Mouse (Mus musculus) myocyte (in vitro differentiated cells): ENCODE measurements around the gene Msh4.

ENCODE experiments used
- CEBPB ChIP-seq: IDR thresholded peaks from 2 replicates; pipeline ENCODE4 v1.6.1; 2011; ENCODE audit warnings: mild to moderate bottlenecking, moderate library complexity; ENCODE audit not compliant: poor library complexity, insufficient read depth, severe bottlenecking
- E2F4 ChIP-seq: IDR thresholded peaks from one replicate; pipeline ENCODE4 v1.6.1; 2011; ENCODE audit warnings: mild to moderate bottlenecking, control low read depth, moderate library complexity; ENCODE audit not compliant: insufficient read depth
- MAX ChIP-seq: IDR thresholded peaks from one replicate; pipeline ENCODE4 v1.6.1; 2011; ENCODE audit warnings: low read depth, mild to moderate bottlenecking, control low read depth
- MYOD1 ChIP-seq, 3 experiments: IDR thresholded peaks; one replicate each; pipeline ENCODE4 v1.6.1; 2011; ENCODE audit warnings: control low read depth in 2 of 3, low read depth in 2 of 3, mild to moderate bottlenecking in 2 of 3, moderate library complexity in 1 of 3; ENCODE audit not compliant: insufficient read length in 2 of 3, control insufficient read depth in 1 of 3
- MYOG ChIP-seq, 3 experiments: IDR thresholded peaks; one replicate each; pipeline ENCODE4 v1.6.1; 2011; ENCODE audit warnings: control low read depth in 2 of 3, low read depth in 2 of 3, mild to moderate bottlenecking in 2 of 3; ENCODE audit not compliant: insufficient read length in 2 of 3, control insufficient read depth in 1 of 3, insufficient read depth in 1 of 3
- POLR2A ChIP-seq: IDR thresholded peaks from one replicate; pipeline ENCODE4 v1.6.1; 2011; ENCODE audit warnings: low read depth, mild to moderate bottlenecking, control low read depth, moderate library complexity; ENCODE audit not compliant: insufficient read length
- POLR2AphosphoS2 ChIP-seq: IDR thresholded peaks from one replicate; pipeline ENCODE4 v1.6.1; 2011; ENCODE audit warnings: low read depth, control low read depth; ENCODE audit not compliant: insufficient read length
- SRF ChIP-seq: IDR thresholded peaks from one replicate; pipeline ENCODE4 v1.6.1; 2011; ENCODE audit warnings: low read depth; ENCODE audit not compliant: control insufficient read depth, insufficient read length
- TCF12 ChIP-seq: IDR thresholded peaks from one replicate; pipeline ENCODE4 v1.6.1; 2011; ENCODE audit warnings: mild to moderate bottlenecking, control low read depth; ENCODE audit not compliant: poor library complexity, insufficient read depth, severe bottlenecking
- TCF3 ChIP-seq: IDR thresholded peaks from one replicate; pipeline ENCODE4 v1.6.1; 2011; ENCODE audit warnings: low read depth, control low read depth; ENCODE audit not compliant: insufficient read length
- USF1 ChIP-seq: IDR thresholded peaks from one replicate; pipeline ENCODE4 v1.6.1; 2011; ENCODE audit warnings: low read depth, mild to moderate bottlenecking, control low read depth, moderate library complexity

- no peak for TF ChIP-seq USF1
- no peak for TF ChIP-seq POLR2A
- no peak for TF ChIP-seq MAX
- TF ChIP-seq MYOD1 (IDR thresholded peaks at IDR 0.05; ENCODE audit: control insufficient read depth in 1 of 3, insufficient read length in 2 of 3, low read depth in 2 of 3) = no peak
- TF ChIP-seq CEBPB = no peak
- TF ChIP-seq E2F4 = no peak
- no peak for TF ChIP-seq SRF
- no peak for TF ChIP-seq MYOG (IDR thresholded peaks at IDR 0.05; ENCODE audit: control insufficient read depth in 1 of 3, insufficient read depth in 1 of 3, insufficient read length in 2 of 3, low read depth in 2 of 3)
- TF ChIP-seq TCF3 = no peak
- no peak for TF ChIP-seq POLR2AphosphoS2
- TF ChIP-seq TCF12 = no peak
These were observed 73.3 kb downstream of the Msh4 start for GRCm38 (mm10) chr3:153832654-153832945.
